Mouse (Mus musculus) frontal cortex, postnatal 25 days (tissue): ENCODE data around the gene Psmb5.

Source experiments
- DNase-seq, 2 experiments: peaks; one replicate each; pipeline ENCODE4 v3.0.0; 2022; ENCODE audit warnings: low spot score in 2 of 2

The Psmb5 gene

DNA sequence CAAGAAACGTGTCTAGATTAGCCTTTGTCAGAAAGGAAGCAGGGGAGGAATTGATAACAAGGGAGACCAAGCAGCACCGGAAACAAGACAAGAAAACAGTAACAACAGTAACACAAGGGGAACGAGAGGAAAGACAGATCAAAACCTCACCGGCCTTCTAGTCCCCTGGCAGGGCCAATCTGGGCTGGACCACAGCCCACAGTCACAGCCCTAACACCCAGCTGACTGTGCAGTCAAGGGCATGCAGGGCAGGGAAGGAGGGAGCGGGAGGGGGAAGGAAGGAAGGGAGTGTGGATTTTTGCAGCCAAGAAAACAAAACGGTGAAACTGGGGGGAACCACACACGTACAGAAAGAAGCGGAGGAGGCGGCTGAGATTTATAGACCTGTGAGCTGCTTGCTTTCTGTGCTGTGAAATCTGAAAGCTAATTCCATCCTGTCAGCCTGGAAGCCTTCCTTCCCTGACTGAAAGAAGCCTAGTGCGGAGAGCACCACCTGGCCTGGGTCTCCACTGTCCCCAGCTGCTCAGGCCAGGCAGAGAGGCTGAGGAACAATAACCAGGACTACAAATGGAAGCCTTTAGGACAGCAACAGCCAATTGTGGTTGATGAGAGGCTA lies 25.4 kb downstream of the Psmb5 start:
- DNase-seq: no peak

DNA sequence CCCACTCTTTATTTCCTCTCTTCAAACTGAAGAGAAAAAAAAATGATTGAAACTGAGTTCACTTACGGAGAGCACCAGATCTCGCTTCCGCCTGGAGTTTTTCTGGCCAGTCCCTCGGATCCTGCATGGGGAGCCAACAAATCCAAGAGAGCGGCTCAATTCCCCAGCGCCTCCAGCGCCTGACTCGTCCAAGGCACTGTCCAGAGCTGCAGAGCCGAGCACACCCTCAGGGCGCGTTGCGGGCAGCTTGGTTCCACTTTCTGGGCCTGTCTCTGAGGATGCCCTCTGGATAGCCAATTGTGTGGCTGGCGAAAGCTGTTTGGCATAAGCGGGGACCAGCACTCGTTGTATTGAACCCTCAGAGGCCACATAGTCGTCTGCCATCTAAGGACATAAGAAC lies 26.8 kb downstream of the Psmb5 start:
- no peak for DNase-seq

DNA sequence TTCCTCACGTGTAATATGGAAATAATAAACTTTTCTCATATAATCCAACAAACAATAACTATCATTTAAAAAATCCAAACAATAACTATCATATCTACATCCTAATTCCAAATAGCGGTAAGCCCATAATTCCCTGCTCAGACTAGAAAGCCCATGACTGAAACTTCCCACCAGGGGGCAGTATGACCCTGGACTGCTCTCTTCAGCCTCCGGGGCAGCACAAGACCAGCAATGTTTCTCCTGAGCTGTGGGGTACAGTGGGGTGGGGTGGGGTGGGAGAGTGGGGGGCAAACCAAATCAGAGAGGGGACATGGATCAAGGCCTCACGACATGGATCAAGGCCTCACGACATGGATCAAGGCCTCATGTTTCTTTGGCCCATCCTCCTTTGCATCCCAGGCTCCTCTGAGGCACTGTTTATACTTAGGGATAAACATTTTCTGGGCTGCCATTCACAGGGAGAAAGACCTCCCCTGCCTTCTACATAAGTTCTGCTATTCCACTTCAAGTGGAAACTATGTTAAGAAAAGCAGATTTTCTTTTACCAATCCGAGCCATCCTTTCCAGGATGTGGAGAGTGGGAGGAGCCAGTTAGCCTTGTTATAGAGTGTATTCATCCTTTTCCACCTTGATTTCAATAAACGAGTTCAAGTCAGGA lies 34.0 kb downstream of the Psmb5 start:
- no peak for DNase-seq

DNA sequence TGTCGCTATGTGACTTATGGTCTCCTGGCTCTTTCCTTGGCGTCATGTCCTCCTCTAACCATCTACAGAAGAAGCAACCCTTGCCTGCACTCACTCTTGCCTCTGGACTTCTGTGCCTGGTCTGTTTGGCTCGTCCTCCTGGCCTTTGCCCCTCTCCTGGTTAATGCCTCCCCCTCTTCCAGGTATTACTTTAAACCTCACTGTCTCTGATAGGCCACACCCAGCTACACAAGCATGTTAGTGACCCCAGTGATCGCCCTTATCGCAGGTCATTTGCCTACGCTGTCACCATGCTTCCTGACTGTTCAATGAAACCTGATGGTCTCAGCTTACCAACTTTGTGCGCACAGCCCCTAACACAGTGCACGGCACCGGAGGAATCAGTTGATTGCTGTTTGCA lies 35.3 kb downstream of the Psmb5 start:
- DNase-seq: no peak

DNA sequence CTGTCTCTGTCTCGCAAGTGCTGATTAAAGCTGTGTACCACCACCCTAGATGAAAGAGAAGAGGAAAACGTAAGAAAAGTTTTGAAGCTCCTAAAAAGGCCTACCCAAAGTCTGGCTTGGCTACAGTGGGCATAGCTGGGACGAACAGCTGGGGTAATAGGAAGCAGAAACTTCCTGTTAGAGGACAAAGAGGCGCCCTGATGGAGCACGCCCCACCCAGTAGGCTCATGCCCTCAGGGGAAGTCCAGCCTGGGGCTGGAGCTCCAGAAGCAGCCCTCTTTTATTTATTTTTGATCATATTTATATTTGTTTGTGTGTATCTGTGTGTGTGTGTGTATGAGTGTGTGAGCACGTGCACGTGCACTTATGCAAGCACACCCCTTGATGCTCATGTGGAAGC lies 38.2 kb downstream of the Psmb5 start:
- DNase-seq: no peak

DNA sequence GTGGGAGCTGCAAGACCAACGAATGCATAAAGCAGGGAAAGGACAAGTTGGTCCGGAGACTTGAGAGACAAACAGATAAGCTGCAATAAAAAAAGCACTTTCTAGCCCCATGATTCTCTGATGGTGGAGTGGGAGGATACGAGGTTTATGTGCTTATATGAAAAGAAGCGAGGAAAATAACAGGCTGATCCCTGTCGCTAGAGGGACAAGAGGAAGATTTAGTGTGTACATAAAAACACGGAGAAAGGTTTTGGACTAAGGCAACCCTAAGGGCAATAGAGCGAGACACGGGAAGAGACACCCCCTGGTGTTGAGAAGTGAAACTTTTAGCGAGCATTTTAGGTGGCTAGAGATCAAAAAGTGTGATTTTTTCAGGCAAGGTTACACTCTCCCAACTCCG lies 39.8 kb downstream of the Psmb5 start:
- peak in 1 of 2 experiments; percentile 46 for DNase-seq

DNA sequence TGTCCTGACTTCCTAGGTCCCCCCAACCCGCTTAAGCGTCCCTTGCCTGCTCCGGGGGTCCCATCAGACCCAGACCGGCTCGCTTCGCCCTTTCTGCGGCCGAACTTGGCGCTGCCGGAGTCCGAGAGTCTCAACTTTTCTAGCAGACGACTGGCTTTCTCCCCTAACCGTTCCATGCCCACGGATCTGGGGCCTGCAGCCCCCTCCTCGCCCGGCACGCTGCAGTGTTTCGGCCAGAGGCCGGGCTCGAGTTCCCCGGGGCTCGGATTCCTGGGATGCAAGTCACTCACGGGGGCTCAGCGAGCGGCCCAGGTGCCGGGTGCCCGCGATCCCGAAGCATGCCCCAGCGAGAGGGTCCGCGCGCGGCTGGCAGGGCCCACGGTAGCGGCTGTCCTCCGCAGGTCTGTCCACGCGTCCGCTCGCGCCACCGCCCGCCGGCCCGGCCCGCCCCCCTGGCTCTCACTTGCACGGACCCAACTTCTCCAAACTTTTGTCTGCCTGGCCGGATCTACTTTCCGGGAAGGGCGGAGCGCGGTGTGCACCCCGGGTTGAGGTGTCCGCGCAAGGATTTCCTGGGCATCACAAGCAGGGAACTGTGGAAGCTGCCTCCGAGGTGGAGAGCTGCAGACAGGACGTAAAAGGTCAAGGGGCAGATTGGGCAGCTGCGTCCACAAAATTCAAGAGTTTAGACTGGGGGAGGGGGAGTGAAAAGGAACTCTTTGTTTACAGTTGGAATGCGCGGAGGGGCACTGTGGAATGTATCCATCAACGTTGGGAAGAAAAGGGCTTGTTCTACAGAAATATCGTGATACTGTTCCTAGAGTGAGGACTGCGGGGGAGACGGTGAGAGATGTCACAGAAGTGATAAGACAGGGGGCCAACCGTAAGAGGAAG lies 40.5 kb downstream of the Psmb5 start, which contains the start of gene Ajuba:
Ajuba (minus strand) TSS at position 470 of the 894 bp plus-strand sequence.
- peak in 1 of 2 experiments; percentile 57 for DNase-seq

DNA sequence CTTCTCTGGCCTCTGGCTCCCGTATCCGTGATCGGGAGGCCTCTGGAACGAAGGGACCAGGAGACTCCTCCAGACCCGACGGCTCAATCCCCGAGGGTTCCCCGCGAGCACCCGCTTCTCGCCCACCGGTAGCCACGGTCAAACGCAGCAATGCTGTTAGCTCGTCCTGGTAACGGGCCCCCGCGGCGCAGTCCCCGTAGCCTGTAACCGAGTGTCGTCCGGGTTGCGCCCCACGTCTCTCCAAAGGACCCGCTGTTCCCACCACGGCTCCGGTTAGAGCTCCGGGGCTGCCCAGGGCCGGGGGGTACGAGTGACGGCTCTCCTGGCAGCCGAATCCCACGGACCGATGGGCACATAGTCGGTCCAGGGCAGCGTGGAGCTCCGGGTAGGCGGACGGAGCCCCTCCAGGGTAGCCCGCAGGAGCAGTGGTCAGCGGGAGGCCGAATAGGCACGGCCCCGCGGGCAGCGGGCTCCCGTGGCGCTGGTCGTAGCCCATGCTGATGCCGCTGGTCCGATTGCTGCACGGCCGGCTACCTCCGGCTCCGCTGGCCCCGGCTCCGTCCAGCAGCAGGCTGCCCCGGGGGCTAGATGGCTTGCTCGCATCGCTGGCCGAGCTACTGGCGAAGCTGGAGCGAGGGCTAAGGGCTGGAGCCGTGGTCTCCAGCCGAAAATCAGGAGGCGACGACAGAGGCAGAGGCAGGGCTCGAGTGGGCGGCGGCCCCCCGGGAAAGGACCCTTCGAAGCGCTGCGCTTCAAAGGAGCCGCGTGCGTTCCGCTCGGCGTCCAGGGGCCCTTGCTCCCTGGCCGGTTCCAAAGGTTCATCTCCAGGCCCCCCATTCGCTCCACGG lies 41.4 kb downstream of the Psmb5 start:
- no peak for DNase-seq

DNA sequence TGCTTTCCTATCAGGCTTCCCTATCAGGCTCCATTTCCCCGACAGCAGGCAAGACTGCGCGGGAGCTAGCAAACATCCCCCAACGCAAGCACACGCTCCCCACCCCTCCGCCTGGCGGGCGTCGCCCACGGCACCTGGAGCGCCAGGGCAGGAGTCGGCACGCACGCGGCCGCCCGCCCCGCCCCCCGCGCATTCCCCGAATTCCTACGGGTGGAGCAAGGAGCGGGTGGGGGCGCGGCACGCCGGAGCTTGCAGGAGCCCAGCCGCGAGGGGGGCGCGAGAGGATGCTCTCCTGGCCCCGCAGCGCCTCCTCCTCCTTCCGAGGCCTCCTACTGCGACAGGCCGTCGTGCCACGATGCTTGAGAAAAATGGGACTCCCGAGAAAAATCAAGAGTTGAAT lies 42.2 kb downstream of the Psmb5 start:
- DNase-seq: no peak

DNA sequence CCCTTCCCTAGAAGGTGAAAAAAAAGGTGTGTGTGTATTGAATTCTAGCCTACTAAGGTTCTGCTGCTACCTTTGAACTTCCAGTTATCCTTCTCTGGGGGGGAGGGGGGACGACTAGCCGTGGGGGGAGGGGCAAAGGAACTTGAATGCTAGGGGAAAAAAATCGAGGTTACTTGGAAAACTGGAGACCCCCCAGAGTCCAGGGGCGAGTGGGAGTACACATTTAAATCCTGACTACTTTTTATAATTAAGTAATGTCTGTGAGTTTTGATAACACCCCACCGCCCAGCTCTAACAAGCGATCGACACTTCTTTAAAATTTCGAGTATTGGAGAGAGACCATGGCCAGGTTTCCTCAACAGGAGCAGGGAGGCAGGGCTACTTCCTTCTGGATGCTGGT lies 42.8 kb downstream of the Psmb5 start:
- DNase-seq: no peak

DNA sequence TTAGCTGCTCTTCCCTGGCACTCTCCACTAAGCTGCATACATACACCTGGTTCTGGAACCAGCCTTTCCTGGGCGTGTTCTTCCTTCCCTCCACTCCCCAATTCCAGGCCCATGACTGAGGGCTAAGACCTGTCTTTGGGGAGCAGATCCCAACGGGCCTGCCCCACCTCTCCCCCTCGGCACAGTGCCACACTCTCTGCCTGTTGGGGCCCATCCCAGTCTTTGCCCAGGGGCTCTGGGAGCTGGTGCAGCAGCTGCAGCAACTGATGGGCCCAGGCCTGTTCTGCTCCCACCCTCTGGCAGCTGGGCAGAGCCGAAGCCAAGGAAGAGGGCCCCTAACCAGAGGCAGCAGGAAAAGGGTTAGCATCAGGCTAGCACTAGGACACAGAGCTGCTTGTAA lies 43.6 kb downstream of the Psmb5 start:
- DNase-seq: no peak

DNA sequence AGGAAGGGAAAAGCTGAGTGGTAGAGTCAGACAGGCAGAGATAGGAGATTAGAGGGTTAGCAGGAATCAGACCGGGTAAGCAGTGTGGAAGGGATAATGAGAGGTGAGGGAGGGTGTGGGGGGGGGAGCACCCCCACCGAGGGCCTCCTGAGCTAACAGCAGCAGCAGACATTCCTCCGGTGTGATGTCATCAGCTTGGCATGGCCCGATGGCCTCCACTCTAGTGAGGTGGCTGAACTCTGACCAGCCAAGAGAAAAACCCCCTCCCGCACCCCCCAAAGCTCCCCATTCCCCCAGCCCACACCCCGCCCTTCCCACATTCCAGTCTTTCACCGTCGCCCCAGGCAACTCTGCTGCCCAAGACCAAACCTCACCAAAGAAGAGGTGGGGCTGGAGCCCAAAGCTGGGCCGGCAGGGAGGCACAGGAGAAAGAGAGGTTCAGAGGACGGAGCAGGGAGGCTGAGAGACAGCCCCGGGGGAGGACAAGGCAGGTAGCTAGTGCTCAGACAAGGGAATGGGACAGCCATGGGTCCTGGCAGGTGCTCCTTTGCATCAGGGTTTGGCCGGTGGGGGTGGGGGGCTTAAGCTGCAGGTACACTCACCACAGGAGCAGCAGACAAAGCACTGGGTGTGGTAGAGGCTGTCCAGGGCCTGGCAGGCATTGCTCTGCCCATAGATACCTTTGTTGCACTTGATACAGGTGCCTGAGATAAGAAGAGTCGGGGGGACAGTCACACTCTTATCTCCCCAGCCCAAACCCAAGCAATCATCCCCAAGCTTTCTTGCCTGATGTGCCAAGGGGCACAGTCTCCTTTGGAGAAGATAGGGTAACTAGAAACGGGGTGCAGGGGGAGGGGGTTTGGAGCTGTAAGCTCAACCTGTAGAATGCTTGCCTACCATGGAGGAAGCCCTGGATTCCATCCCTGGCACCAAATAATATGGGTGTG lies 44.8 kb downstream of the Psmb5 start:
- no peak for DNase-seq

DNA sequence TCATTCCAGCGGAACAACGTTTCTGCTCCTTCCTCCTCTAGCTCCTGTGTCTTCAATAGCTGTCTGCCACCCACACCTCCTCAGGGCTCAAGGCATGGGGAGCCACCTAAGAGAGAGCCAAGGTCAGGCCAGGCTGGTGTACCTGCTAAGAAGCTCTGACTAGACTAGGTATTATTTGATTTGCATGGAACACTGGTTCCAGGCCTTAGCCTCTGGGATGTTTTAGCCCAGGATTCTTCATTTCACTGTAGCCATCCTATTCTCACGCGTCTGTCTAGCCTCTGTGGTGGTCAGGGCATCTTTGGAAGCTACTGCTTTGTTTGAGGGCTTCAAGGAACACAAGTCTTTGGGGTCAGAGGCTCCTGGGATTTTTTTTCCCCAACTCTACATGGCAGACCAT lies 45.7 kb downstream of the Psmb5 start:
- DNase-seq: no peak

DNA sequence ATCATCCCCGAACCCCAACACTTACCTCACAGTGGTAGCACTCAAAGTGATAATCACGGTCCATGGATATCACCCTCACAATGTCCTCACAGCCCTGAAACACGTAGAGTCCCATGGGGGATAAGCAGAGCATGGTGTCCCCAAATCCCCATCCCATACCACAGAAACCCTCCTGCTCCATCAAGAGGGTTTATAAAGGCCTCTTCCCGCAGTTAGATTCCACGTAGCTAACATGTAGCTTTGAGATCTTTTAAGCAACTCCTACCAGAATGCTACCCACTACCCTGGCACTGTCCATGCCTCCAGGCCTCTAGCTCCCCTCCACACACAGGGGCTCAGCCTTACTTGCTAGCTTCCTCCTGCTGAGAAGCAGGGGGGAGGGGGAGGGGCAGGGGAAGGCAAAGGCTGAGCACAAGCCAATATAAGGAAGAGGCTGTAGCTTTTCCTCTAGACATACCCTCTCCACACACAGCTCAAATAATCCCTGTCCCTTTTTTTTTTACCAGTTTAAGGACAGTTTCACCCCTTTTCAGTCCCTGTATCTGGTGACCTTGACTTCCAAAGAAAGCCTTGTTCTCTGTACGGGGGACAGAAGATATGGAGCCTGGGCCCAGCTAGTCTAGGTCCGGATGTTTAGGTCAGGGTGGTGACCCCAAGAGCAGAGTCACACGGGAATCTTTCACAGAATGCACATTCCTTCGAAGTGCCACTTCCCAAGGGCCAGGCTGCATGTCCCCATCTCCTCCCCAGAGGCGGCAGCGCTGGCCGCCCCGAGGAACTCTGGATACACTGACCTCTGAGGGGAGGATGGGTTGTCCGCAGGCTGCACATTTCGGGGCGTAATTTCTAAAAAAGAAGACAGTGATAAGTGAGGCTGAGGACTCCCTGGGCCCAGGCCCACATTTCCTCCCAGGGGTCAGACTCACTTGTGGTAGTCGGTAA lies 48.1 kb downstream of the Psmb5 start:
- no peak for DNase-seq

DNA sequence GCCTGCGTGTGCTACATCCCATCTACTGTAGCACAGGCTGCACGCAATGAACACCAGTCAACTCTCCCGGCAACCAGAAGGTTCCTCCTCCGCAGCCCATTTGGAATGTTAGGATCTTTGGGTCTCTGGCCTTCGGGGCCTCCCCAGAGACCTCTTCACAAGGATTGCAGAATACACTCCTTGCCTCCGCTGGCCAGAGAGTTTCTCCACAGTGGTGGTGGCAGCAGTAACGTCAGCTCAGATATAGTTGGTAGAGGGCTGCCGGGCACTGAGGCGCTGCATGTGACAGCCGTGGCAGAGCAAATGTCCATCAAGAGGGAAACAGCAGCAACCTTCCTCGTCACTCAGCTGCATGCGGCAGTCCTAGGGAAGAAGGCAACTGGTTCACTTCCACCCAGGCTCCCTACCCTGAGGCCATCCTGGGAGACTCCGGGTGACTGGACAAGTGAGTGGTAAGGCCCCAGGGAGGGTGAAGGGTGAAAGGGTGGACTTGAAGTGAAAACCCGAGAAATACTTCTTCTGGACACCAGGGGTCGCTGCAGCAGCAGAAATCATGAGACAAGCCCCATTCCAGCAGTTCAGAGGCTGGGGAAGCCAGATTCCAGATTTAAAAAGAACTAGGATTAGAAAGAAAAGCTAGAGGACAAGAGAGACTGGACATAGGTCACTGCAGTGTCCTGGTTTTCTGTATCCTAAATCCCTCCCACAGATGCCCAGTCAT lies 49.0 kb downstream of the Psmb5 start:
- DNase-seq: peak; percentile 62 to 66
